Mouse (Mus musculus) R1 (cell line): ENCODE results near the gene Sectm1a.
"Not testable (repeated sequence)": the region's sequence is repeated elsewhere in the genome, so short reads cannot be mapped to it uniquely, and the experiment has no call there.

Source experiments
- DNase-seq: peaks from one replicate; pipeline ENCODE4 v3.0.0-alpha.2; 2018; ENCODE audit warnings: low read depth, low spot score

The Sectm1a gene

DNA sequence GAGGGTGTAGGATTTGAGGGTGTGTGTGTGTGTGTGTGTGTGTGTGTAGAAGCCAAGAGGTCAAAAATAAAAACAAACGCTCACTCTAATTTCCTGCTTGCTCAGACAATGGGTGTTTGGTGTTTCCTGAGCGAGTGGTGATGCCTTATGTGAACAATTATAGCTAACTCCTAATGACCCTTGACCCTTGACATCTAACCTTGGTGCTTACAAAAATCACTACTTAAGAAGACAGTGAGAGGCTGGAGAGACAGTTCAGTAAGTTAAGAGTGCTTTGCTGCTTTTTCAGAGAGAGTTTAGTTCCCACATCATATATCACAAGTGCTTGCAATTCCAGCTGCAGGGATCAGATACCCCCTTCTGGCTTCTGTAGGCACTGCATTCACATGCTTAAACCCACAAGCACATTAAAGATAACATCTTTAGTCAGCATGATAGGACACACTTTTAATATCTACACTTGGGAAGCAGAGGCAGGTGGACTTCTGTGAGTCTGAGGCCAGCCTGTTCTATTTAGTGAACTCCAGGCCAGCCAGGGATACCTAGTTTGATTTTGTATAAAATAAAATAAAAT, 33.1 kb downstream of the Sectm1a start:
- DNase-seq = peak; percentile 50

DNA sequence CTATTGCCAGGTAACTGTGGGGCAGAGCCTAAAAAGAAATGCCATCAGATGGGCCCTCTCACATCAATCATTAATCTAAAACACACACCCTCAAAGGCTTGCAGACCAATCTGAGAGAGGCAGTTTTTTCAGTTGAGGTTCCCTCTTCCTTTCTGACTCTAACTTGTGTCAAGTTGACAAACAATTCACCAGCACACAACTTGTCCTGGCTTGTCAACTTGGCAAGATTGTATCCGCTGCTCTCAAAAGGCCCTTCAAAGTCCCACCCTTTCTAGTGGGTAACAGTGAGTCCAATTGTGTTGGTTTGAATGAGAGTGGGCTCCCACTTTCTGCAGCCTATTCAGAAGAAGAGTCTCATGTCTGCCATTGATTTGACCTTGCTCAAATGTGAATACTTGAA, 35.7 kb downstream of the Sectm1a start:
- no peak for DNase-seq

DNA sequence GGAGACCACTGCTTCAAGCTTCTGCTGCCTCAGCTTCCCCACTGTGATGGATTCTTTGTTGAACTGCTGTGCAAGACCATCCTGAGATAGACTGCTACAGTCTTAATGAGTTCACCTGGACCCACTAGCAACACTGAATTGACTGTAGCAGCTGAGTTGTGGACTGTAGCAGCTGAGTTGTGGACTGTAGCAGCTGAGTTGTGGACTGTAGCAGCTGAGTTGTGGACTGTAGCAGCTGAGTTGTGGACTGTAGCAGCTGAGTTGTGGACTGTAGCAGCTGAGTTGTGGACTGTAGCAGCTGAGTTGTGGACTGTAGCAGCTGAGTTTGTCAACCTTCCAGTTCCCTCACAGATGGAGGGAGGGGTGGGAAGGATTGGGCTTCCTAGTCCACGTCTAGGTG, 38.0 kb downstream of the Sectm1a start:
- not testable (repeated sequence) for DNase-seq

GRCm38 (mm10) chr11:121042480-121042879, 38.5 kb downstream of the Sectm1a start:
- no peak for DNase-seq

GRCm38 (mm10) chr11:121041636-121042035, 39.4 kb downstream of the Sectm1a start:
- no peak for DNase-seq

GRCm38 (mm10) chr11:121041212-121041611, 39.8 kb downstream of the Sectm1a start:
- DNase-seq = peak; percentile 84

DNA sequence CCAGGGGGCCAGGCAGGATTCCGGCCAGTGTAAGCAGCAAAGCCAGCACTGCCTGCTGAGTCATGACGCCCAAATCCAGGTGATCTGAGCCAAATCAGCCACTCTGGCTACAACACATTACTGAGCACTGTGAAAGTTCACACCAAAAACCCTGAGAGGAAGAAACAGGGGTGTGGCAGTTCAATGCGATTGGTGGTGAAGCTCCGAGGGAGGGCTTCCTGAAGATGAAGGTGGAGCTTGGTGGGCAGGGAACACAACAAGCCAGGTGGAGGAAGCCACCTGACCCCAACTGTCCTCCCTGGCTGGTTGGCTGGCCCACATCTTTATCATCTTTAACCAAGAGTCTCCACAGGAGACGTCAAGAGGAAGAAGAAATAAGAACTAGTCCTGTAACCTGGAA, 41.7 kb downstream of the Sectm1a start, which contains the start of gene Cd7:
Gene Cd7, minus strand, starts transcription at position 117 of the 400 bp plus-strand sequence.
- DNase-seq = no peak

DNA sequence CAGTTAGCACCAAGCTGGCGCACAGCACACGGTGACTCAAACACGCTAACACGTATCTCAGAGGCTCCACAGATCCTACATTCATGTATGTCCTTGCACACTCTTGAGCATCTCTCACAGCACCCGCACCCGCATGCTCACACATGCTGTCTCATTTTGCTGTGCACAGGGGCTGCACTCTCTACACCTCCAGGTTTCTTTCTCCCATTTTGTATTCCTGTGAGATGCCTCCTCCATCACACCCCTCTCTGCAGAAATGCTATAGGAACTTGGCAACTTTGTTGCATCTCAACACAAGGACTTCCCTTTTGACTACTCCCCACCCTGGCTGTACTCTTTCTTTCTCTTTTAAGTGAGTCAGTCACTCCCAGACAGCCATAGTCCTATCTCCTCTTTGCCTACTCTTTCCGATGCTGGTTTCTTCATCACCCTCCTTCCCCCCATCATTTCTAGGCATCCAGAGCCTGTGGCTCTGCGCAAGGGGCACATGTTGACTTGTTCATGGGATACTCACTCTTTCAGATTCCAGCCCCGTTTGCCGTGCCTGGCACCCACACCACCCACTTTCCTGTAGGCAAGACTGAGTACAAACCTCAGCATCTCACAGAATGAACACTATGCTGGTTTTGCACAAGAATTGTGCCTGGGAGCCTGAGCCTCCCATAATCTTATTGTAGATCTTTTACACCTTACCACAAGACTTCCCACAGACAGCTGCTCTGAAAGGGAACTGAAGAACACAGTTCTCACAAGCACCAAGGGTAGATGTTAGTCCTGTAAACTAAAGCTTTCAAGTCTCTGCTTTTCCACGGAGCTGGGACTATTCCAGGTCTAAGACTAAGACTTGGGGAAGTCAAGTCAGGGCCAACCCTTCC, 42.4 kb downstream of the Sectm1a start:
- DNase-seq = no peak

DNA sequence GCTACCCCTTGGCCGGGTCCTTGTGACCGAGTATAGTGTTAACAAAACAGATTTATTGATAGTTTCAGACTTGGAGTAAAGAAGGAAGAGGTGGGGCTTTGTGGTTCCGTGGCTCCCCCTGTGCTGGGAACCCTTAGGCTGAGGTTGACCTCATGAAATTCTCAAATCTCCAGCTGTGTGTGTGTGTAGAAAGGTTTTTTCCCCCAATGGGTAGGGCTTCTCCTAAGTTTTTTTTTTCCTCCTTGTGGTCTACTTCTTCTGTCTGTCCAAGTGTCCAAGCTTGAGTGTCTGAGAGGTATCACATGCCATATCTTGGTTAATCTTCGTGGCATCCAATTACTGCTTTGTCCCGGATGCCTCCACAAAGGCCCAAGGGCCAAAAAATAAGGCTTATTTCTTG, 47.9 kb downstream of the Sectm1a start:
- DNase-seq = no peak

- no peak for DNase-seq
These were observed 53.8 kb downstream of the Sectm1a start for GRCm38 (mm10) chr11:121027259-121027658.

DNA sequence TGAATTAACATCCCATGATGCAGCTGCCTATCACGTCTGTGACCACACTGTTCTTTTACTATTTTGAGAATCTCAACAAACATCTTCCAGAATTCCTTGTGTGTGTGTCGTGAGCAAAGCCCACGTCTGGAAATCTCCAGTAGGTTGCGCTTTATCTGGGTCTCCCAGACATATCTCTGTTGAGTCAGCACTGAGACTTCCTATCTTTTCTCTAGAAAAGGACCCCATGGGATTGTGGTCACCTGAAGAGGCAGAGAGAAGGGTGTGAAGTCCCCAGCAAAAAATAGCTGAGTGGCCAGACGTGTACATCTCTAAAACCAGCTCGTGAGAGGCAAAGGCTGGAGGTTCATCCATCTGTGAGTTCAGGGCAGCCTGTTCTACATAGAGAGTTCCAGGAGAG, 56.9 kb downstream of the Sectm1a start:
- no peak for DNase-seq

GRCm38 (mm10) chr11:121019501-121019900, 61.5 kb downstream of the Sectm1a start:
- no peak for DNase-seq

DNA sequence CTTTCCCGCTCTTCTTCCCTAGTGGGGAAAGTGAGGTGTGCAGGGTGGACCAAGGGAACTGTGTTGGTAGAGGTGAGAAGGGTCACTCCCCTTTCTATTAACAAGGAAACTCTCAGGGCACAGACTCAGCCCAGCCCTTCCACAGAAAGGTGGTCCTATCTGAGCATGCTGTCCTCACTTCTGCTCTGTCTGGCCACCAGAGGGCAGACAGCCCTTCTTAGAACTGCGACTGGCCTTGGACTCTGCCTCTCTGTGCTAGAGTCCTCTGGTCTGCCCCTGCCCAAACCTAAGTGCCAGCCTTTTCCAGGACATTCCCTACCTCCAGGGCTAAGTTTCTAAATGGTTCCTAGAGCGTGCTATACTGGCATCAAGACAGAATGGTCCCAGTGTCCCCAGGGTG, 63.3 kb downstream of the Sectm1a start:
- peak; percentile 52 for DNase-seq
